Mouse (Mus musculus) embryonic fibroblast, embryonic 13.5 days (primary cell): Measurements from ENCODE around the gene Nova2. TPM values are rescaled to one million over a fixed set of nuclear protein-coding genes. Genes with fewer than 3 reads are reported as not detected.

ENCODE experiments used
- H3K27ac ChIP-seq: 2 replicates; pipeline ENCODE4 v1.5.1; 2012; ENCODE audit warnings: low read length, control low read depth, inconsistent platforms; ENCODE audit not compliant: insufficient read depth
- H3K4me1 ChIP-seq: 2 replicates; pipeline ENCODE4 v1.6.1; 2011; ENCODE audit warnings: low read length; ENCODE audit not compliant: control insufficient read depth, insufficient read depth
- H3K4me3 ChIP-seq: 2 replicates; pipeline ENCODE4 v1.5.1; 2011; ENCODE audit warnings: mild to moderate bottlenecking, control low read depth, low read length; ENCODE audit not compliant: insufficient read depth
- CTCF ChIP-seq: IDR thresholded peaks from 2 replicates; pipeline ENCODE4 v1.5.1; 2011; ENCODE audit warnings: mild to moderate bottlenecking, control low read depth, low read length, moderate library complexity, borderline replicate concordance; ENCODE audit not compliant: insufficient read depth
- POLR2A ChIP-seq: IDR thresholded peaks from 2 replicates; pipeline ENCODE4 v1.6.1; 2011; ENCODE audit warnings: low read depth, mild to moderate bottlenecking, control low read depth, low read length, moderate library complexity
- polyA plus RNA-seq: library from polyadenylated mRNA; stranded (reverse); fragments of >200 nt; gene quantifications from 2 replicates; pipeline ENCODE4 v1.2.4, GENCODE M21; 2011; ENCODE audit warnings: low read depth; ENCODE audit not compliant: missing spikeins, insufficient read length

Gene Nova2
- polyA plus RNA-seq, 1 experiment: 0.23 TPM

DNA sequence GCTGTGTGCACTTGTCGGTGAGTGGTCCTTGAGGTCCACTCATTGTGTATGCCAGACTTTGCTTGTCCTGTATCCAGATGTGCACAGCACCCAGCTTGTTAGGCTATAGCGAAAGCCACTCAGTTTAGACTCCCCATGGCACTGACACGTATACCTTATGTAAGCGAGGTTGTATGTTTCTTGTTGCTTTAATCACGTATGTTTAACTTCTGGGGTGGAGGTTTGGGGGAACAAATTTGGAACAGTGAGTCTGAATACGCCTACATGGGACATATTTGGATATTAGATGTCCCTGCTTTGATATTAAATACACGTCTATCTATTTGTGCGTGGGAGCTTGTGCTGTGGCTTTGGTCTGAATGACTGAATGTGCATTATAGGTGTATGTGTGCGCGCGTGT, 2.4 kb upstream of the Nova2 start:
- no peak overlapping the region for H3K27ac ChIP-seq
- TF ChIP-seq CTCF (no peak), POLR2A (no peak)
- no peak overlapping the region for H3K4me3 ChIP-seq
- no peaks in the 10 kb centered on the region for H3K4me1 ChIP-seq

DNA sequence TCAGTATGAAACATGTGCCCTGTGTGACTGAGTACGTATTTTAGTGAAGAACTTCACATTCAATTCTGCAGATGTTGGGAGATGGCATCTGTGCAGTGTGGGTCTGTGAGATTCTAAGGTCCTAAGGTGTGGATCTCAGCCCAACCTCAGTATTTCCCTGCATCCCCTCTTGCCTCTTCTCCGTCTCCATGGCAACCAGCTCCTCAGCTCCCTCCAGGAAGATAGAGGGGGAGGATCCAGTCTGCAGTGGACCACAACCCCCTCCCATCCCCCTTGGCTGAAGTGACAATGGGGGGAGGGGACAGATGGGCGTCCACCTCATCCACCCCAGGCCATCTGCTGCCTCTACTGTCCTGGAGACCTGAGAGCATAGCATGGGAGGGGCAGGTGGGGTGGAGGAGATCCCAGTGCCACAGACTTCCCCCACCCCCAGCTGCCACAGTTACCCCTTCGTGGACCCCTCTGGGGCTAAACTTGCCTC, 1.9 kb upstream of the Nova2 start:
- no peak overlapping the region for H3K4me3 ChIP-seq
- no peak overlapping the region for H3K27ac ChIP-seq
- no peaks in the 10 kb centered on the region for H3K4me1 ChIP-seq
- no peak for TF ChIP-seq POLR2A
- TF ChIP-seq CTCF: no peak

DNA sequence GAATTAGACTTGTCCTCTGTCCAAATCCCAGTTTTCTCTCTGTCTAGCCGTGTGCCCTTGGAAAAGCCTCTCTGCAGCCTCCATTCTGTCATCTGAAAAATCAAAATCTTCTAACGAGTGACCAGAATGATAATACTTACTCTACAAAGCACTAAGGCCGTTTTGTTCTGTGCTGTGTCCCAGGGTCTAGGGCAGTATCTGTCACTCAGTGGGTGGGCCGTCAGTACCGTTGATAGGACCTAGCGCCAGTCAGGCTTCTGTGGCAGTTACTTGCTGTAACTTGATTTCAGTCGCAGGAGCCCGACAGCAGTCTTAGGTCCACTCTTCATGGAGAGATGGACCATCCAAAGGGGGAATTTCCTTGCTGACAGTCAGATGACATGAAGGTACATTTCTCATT, 1.4 kb upstream of the Nova2 start:
- TF ChIP-seq CTCF (no peak), POLR2A (no peak)
- H3K4me1 ChIP-seq: no peaks in the 10 kb centered on the region
- H3K4me3 ChIP-seq: no peak overlapping the region
- no peak overlapping the region for H3K27ac ChIP-seq

DNA sequence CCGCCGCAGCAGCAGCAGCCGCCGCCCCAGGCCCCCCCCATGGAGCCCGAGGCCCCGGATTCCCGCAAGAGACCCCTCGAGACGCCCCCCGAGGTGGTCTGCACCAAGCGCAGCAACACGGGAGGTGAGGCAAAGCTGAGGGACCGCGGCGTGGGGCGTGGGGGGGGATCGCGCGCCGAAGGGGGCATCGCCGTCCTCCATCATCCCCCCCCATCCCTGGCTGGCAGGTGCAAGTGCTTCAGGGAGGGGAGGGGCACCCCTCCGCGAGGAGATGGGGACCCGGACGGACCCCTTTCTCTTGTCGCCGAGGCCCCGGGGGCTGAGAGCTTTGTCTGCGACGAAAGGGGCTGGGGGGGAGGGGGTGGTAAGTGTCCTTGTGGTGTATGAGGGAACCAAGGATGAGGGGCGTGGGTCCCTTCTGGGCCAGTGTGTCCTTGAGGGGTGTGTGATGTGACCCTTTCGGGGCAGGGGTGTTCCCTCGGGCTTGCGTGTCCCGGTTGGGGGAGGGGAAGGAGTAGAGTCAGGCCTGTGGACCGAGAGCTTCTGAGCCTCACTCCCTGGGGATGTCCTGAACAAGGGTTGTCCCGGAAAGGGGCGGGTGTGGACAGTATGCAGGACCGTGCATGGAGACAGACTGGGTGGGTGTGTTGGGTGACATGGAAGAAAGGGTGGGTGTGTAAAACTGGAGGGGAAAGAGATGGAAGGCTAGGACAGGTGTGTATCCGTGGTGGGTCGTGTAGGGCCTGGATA, 528 bp downstream of the Nova2 start:
- H3K27ac ChIP-seq: no peak overlapping the region
- H3K4me3 ChIP-seq: no peak overlapping the region
- no peaks in the 10 kb centered on the region for H3K4me1 ChIP-seq
- TF ChIP-seq POLR2A (no peak), CTCF (no peak)

DNA sequence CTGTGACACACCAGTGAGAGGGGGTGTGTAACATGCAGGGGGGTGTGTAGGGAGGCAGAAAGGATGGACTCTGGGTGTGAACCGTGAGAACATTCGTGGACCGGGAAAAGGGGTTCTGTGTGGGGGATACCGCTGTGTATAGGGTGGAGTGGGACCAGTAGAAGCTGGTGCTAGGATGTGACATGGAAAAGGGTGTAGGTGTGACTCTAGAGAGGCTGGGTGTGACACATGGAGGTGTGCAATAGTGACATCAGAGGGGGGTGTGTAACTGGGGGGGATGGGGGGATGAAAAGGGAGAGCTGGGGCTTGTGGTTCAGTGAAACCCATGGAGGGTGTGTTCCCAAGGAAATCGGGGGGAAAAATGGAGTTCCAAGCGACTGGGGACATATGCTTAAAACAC, 1.2 kb downstream of the Nova2 start:
- no peaks in the 10 kb centered on the region for H3K4me1 ChIP-seq
- H3K4me3 ChIP-seq: no peak overlapping the region
- no peak for TF ChIP-seq POLR2A
- TF ChIP-seq CTCF: no peak
- H3K27ac ChIP-seq: no peak overlapping the region

DNA sequence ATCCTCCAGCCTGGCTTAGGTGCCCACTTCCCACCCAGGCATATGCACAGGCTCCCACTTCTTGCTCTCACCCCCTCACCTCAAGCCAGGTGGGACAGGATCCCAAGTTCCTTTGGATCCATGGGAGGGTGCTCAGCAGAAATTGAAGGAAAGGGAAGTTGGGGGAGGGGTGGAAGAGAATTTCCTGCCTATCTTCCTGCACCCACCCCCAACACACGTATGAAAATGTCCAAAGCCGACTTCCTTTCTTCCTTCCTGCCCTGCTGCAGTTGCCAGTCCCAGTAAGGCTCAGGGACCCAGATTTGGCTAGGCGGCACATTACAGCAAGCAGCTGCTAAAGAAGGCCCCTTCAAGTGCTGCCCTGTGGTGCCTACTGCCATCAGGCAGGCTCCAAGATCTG, 2.1 kb downstream of the Nova2 start:
- Histone ChIP-seq H3K4me1 (no peaks in the 10 kb centered on the region), H3K4me3 (no peak overlapping the region), H3K27ac (no peak overlapping the region)
- no peak for TF ChIP-seq CTCF
- TF ChIP-seq POLR2A: no peak

DNA sequence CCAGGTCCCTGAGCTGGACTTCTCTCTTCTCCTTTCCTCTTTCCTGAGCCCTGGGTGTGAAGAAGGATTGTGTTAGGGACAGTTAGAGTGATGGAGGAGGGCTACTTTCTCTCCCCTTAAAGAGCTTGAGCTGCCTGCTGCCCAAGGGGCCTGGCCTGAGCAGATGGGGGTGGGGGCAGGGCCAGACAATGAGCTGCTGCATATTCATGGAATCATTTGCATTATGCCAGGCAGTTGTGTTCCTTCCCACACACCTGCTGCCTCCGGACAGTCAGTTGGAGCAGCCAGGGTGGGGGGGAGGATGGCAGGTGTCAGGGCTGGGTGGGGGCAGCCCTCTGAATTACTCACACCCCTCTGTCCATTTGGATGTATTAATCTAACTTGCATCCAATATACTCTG, 16.7 kb downstream of the Nova2 start:
- H3K4me3 ChIP-seq: no peak overlapping the region
- TF ChIP-seq CTCF (no peak), POLR2A (no peak)

DNA sequence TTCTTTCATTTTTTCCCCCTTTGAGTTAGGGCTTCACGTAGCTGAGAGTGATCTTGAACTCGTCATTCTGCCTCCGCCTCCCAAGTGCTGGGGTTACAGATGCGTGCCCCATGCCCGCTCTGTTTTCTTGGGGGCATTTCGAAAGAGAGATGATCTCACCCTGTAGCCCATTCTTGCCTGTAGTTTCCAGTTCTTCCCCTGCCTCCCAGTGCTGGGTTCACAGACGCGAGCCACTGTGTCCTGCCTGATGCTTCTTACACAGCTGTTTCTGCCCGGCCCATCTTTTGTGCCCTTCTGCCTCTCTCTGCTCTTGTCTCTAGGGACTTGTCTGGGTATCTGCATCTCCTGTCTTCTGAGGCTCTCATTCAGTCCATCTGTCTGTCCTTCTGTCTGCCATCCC, 17.1 kb downstream of the Nova2 start:
- no peak overlapping the region for H3K27ac ChIP-seq
- TF ChIP-seq CTCF (no peak), POLR2A (no peak)
- no peaks in the 10 kb centered on the region for H3K4me1 ChIP-seq
- no peak overlapping the region for H3K4me3 ChIP-seq

More for the DNA sequence above, 16.7 kb downstream of the Nova2 start:
- no peaks in the 10 kb centered on the region for H3K4me1 ChIP-seq
- no peak overlapping the region for H3K27ac ChIP-seq

DNA sequence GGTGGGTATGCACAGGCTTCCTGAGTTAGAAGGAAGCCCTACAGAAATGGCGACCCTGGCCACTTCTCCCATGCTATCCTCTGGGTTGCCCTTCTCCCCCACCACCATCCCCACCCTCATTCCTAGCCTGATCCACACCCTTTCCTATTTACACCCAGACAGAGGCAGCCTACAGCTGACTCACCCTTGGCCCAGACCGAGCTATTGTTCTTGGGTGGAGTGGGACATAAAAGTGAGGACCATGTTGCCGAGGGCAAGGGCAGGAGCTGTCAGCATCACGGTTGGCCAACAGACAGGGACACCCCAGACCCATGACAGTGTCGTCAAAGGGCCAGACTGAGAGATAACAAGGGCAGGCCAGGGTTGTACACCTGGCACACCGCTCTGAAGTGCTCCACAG, 22.5 kb downstream of the Nova2 start:
- Histone ChIP-seq H3K4me1 (no peaks in the 10 kb centered on the region), H3K4me3 (no peak overlapping the region), H3K27ac (no peak overlapping the region)
- TF ChIP-seq CTCF: no peak
- no peak for TF ChIP-seq POLR2A

DNA sequence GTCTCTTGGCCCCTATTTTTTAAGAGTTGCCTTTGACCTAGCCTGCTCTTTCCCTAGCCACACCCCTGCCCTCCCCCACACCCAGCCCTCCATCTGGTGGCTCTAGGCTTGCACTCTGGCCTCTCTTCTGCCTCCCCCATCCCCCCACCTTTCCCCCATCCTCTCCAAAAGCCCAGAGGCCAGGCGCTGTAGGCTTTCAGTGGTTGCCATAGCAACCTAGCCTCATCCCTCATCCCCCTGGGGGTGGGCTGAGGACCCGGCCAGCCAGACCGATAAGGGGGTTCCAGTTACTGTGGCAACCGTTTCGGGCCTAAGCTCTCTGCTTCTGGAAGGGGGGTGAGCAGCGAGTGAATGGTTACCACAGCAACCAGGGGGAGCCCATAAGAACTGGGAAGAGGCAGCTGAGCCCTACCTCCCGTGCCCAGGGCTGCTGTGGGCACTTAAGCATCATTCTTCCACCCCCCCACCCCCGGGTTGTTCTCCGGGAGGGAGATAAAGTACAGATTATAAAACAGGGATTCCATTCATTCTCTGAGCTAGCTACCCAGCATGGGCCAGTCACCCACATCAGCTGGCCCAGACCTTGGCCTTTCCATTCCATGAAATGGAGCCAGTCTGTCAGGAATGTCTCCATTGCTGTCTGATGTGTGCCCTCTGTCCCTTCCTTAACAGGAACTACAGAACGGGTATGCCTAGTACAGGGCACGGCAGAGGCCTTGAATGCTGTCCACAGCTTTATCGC, 24.3 kb downstream of the Nova2 start:
- Histone ChIP-seq H3K4me1 (no peaks in the 10 kb centered on the region), H3K27ac (no peak overlapping the region), H3K4me3 (no peak overlapping the region)
- TF ChIP-seq POLR2A: no peak
- no peak for TF ChIP-seq CTCF
